Mouse (Mus musculus): ENCODE measurements at regions not wholly inside any gene's neighbourhood (a gene's known extent, or its start where the extent isn't known, plus 50 kb on each side); places are given as distances from the start of the nearest gene placed in this dataset.
A peak's percentile ranks its signal among the peaks of the same experiment; 100 is the strongest.

GRCm38 (mm10) chr1:43247609-43248008, 50.8 kb upstream of the Fhl2 start:
- no peak for DNase-seq (ENCODE audit: low spot score)

GRCm38 (mm10) chr1:43250281-43250680, 53.5 kb upstream of the Fhl2 start:
- no peak for DNase-seq (ENCODE audit: low spot score)

GRCm38 (mm10) chr1:43251356-43251755, 54.6 kb upstream of the Fhl2 start:
- DNase-seq (ENCODE audit: low spot score): no peak

- no peak for DNase-seq (ENCODE audit: low spot score)
These were observed 57.3 kb upstream of the Fhl2 start for GRCm38 (mm10) chr1:43254129-43254528.

GRCm38 (mm10) chr1:43256078-43256477, 59.3 kb upstream of the Fhl2 start:
- no peak for DNase-seq (ENCODE audit: low spot score)

GRCm38 (mm10) chr1:43257909-43258308, 61.1 kb upstream of the Fhl2 start:
- DNase-seq (ENCODE audit: low spot score): no peak

- DNase-seq (ENCODE audit: low spot score): no peak
These were observed 63.1 kb upstream of the Fhl2 start for GRCm38 (mm10) chr1:43259841-43260240.

- no peak for DNase-seq (ENCODE audit: low spot score)
These were observed 63.7 kb upstream of the Fhl2 start for GRCm38 (mm10) chr1:43260491-43260890.

GRCm38 (mm10) chr1:43264407-43264889, 67.7 kb upstream of the Fhl2 start:
- peak; percentile 15 for DNase-seq (ENCODE audit: low spot score)

- no peak for DNase-seq (ENCODE audit: low spot score)
These were observed 69.1 kb upstream of the Fhl2 start for GRCm38 (mm10) chr1:43265699-43266455.

- DNase-seq (ENCODE audit: low spot score): no peak
These were observed 72.9 kb upstream of the Fhl2 start for GRCm38 (mm10) chr1:43269685-43270084.

- DNase-seq (ENCODE audit: low spot score): no peak
These were observed 76.6 kb upstream of the Fhl2 start for GRCm38 (mm10) chr1:43273236-43273868.

- DNase-seq (ENCODE audit: low spot score): no peak
These were observed 95.0 kb upstream of the Fhl2 start for GRCm38 (mm10) chr1:43291736-43292135.

GRCm38 (mm10) chr1:43292561-43292960, 95.8 kb upstream of the Fhl2 start:
- no peak for DNase-seq (ENCODE audit: low spot score)

GRCm38 (mm10) chr1:43294221-43295012, 97.6 kb upstream of the Fhl2 start:
- no peak for DNase-seq (ENCODE audit: low spot score)

GRCm38 (mm10) chr1:43297579-43297978, 100.8 kb upstream of the Fhl2 start:
- no peak for DNase-seq (ENCODE audit: low spot score)

- DNase-seq (ENCODE audit: low spot score): no peak
These were observed 102.0 kb upstream of the Fhl2 start for GRCm38 (mm10) chr1:43298746-43299145.

GRCm38 (mm10) chr1:43299490-43300302, 102.9 kb upstream of the Fhl2 start:
- DNase-seq (ENCODE audit: low spot score): no peak

GRCm38 (mm10) chr1:43300676-43301075, 103.9 kb upstream of the Fhl2 start:
- DNase-seq (ENCODE audit: low spot score): no peak

GRCm38 (mm10) chr1:43301866-43302571, 105.2 kb upstream of the Fhl2 start:
- no peak for DNase-seq (ENCODE audit: low spot score)

GRCm38 (mm10) chr1:43302657-43303056, 105.9 kb upstream of the Fhl2 start:
- no peak for DNase-seq (ENCODE audit: low spot score)
